Mouse (Mus musculus) erythroblast, embryonic 14.5 days (primary cell): ENCODE data around the gene 4931406P16Rik.

ENCODE experiments used
- GATA1 ChIP-seq: IDR thresholded peaks from 2 replicates; pipeline ENCODE4 v1.6.1; 2012; ENCODE audit warnings: low read length, inconsistent platforms, mixed read lengths
- TAL1 ChIP-seq: IDR thresholded peaks from 3 replicates; pipeline ENCODE4 v1.6.1; 2012; ENCODE audit warnings: low read length, inconsistent platforms, mixed read lengths

DNA sequence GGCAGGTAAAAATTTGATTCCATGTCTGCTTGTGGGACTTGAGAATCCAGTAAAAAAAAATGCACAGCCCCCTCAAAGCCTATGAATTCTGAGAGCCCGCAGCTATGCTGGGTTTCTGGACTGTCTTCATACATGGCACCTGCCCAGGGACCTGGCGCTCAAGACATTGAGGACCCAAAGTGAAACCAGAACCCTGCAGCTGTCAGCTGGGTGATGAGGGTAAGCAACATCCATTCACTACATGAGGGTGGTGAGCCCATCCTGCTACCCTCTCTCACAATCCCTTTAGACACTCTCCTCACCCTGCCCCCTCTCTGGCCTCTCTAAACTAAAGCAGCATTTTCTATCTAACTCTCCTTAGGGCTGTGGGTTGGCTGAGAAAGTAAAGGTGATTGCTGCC, 35.7 kb downstream of the 4931406P16Rik start:
- TF ChIP-seq TAL1 (no peak), GATA1 (no peak)
